Mouse (Mus musculus) telencephalon, adult 2 months (tissue): ENCODE data around the gene 2310039H08Rik.
A peak's percentile ranks its signal among the peaks of the same experiment; 100 is the strongest.
"Not testable (repeated sequence)": the region's sequence is repeated elsewhere in the genome, so short reads cannot be mapped to it uniquely, and the experiment has no call there.

Experiments used
- DNase-seq: peaks from one replicate; pipeline ENCODE4 v3.0.0-alpha.2; 2011; ENCODE audit warnings: low read depth, low spot score

2310039H08Rik gene

DNA sequence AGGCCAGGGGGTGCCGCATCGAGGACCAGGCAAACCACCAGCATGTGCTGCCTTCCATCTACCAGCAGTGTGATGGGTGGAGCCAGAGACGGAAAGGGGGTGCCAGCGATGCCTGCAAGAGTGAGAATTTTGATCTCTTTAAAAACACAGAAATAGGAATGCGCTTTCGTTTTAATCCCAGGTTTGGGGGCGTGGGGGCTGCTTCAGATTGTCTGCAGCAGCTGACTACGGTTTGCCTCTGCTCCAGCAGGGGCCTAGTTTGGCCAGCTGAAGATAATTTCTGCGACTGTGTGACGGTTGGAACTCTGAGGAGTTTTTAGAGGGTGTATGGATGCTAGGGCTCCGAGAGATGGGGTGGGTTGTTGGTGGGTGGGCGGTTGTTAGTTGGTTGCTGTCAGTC, 13.7 kb upstream of the 2310039H08Rik start:
- DNase-seq: no peak

GRCm38 (mm10) chr17:46763544-46763943, 8.9 kb upstream of the 2310039H08Rik start, which contains the start of gene Ptcra:
Gene Ptcra, minus strand, starts transcription at chr17:46763712.
- no peak for DNase-seq

DNA sequence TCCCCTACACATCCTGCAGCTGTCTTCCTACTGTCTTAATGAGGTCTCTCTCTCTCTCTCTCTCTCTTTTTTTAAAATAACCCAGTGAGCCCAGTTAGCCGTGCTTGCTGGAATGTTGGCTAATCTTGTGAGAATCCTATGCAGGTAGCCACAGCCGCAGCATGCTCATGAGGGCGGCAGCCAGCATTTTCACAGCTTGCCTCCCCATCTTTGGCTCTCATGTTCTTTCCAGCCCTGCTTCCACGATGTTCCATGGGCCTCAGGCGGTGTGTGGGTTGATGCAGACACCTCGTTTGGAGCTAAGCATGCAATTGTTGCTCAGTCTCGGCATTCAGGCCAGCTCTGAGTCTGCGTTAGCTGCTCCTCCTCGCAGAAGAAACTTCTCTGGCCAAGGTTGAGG, 7.5 kb upstream of the 2310039H08Rik start:
- DNase-seq: peak; percentile 75

GRCm38 (mm10) chr17:46767868-46768267, 4.6 kb upstream of the 2310039H08Rik start:
- DNase-seq: no peak

- DNase-seq: no peak
Observed at GRCm38 (mm10) chr17:46770546-46770945, 1.9 kb upstream of the 2310039H08Rik start.

DNA sequence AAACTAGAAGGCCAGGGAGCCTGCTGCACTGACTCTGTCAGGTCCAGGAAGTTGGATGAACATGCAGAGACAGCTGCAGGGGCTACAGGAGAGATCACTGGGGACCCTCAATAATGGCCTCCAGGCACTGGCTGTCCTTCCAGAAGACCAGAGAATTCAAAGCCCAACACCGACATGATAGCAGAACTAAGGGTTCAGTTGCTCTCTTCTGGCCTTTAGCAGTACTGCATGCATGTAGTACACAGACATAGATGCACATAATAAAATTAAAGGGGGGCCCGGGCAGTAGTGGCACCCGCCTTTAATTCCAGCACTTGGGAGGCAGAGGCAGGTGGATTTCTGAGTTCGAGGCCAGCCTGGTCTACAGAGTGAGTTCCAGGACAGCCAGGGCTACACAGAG, 1.4 kb upstream of the 2310039H08Rik start:
- no peak for DNase-seq

DNA sequence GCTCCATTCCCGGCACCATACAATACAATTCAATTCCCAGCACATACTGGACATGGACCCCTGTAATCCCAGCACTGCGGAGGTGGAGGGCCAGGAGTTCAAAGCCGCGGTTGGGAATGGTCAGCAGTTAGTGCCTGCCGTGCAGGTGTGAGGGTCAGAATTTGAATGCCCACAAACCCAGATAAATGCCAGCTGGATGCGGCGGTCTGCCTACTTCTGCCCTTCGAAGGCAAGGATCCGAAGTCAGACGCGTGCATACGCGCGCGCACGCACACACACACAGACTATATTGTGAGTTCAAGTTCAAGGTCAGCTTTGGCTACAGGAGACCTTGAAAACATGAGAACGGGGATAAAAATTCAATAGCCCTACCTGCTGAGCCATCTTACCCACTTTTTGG, 819 bp upstream of the 2310039H08Rik start:
- DNase-seq: no peak

GRCm38 (mm10) chr17:46772038-46772403, 414 bp upstream of the 2310039H08Rik start:
- DNase-seq: no peak

- DNase-seq: peak; percentile 34
Observed at GRCm38 (mm10) chr17:46773278-46774130, 1.1 kb downstream of the 2310039H08Rik start.

- no peak for DNase-seq
Observed at GRCm38 (mm10) chr17:46774131-46774472, 1.7 kb downstream of the 2310039H08Rik start.

DNA sequence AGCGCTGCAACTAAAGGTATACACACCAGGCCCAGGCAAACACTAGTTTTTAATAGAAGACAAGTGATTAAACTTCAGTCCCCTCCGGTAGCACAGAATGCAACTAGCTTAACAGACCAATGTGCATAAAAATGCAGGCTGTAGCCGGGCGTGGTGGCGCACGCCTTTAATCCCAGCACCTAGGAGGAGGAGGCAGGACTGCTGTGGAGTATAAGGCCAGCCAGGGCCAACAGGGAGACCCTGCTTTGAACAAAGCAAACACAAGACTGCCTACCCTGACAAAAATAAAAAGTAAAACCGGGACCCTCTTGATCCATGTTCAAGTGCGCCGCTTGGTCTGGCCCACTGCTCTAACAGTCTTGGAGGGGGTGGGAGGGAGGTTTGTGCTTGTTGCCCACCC, 2.6 kb downstream of the 2310039H08Rik start:
- no peak for DNase-seq

- DNase-seq: no peak
Observed at GRCm38 (mm10) chr17:46776087-46776486, 3.7 kb downstream of the 2310039H08Rik start.

DNA sequence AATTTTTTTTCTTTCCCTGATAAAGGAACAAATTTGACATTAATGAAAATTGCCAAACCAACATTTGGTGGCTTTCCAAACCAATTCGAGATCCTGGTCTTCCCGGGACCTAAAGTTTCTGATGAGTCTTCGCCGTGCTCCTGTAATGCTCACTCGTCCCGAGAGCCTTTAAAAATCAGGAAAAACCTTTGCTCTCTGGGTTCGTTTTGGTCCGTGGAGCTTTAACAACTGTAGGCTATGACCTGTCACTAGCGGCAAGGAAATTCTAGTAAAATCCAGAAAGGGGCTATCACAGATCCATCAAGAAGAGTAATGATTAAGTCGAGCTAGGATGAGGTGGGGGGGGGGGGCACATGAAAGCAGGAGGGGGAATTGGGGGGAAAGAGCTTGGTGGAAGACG, 9.4 kb downstream of the 2310039H08Rik start:
- no peak for DNase-seq

GRCm38 (mm10) chr17:46782341-46783221, 10.1 kb downstream of the 2310039H08Rik start, which contains the start of gene Rpl7l1:
Gene Rpl7l1, minus strand, starts transcription at chr17:46782672.
- peak; percentile 89 for DNase-seq

GRCm38 (mm10) chr17:46783222-46783565, 10.8 kb downstream of the 2310039H08Rik start:
- DNase-seq: no peak

- DNase-seq: no peak
Observed at GRCm38 (mm10) chr17:46786952-46787351, 14.5 kb downstream of the 2310039H08Rik start.

- DNase-seq: not testable (repeated sequence)
Observed at GRCm38 (mm10) chr17:46787974-46788373, 15.5 kb downstream of the 2310039H08Rik start.

- no peak for DNase-seq
Observed at GRCm38 (mm10) chr17:46792963-46793362, 20.5 kb downstream of the 2310039H08Rik start.

- DNase-seq: no peak
Observed at GRCm38 (mm10) chr17:46796743-46797142, 24.3 kb downstream of the 2310039H08Rik start.

DNA sequence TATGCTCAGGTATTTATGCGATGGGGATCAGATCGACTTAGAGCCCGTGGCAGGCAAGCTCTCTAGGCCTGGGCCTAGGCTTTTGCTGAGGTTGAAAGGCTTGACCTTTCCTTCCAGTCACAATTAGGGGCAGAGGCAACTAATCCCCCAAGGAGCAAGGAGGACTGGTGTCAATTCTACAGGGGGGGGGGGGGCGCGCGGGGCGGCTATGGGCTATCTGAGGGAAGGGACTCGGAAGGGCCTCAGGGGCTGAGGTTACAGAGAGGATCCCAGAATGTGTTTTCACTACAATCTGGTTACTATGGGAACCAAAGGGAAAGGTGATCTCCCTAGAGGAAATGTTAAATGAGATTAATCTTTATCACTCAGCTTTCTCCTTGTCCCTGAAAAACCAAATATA, 25.0 kb downstream of the 2310039H08Rik start:
- DNase-seq: no peak

DNA sequence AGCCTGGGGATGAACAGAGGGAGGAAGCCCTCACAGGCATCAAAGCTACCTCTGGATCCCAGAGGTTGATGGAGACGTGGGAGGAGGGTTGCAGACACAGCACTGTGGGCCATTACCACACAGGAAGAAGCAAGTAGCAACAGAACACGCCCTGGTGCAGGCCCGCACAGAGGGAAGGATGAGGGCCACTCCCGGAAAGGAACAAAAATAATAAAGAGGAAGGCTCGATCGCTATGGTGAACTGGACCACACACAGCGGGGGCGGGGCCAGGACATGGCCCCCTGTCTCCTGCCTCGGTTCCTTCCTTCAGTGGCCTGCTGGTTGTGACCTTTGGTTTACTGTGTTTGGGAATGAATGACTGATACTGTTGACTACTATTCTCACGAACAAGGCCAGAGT, 27.2 kb downstream of the 2310039H08Rik start:
- DNase-seq: no peak

- no peak for DNase-seq
Observed at GRCm38 (mm10) chr17:46801761-46802160, 29.3 kb downstream of the 2310039H08Rik start.

- DNase-seq: no peak
Observed at GRCm38 (mm10) chr17:46808376-46808775, 35.9 kb downstream of the 2310039H08Rik start.
